Mouse (Mus musculus) liver, adult (tissue): Measurements from ENCODE around the gene Inhba.

Experiments
- GATA4 ChIP-seq: IDR thresholded peaks from 2 replicates; pipeline ENCODE4 v1.6.1; 2014; ENCODE audit warnings: mild to moderate bottlenecking, low read length; ENCODE audit not compliant: insufficient replicate concordance

Gene Inhba

DNA sequence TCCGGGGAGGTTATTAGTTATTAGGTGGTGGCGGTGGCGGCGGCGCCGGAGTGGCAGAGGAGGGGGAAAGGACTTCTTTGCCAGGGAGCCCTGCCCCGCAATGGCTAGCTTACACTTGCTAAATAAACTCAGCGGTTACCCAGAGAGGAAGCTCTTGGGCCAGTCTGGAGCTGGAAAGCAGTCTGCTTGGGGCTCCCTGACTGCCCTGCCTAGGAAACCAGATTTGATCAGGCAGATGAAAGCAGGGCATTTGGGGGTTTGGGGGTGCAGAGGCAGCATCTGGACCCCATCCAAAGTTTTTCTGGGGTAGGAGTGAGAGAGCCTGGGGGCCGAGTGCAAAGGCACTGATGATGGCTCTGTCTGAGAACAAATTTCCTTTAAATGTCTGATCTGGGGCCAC, 6.1 kb downstream of the Inhba start:
- TF ChIP-seq GATA4 = no peak

DNA sequence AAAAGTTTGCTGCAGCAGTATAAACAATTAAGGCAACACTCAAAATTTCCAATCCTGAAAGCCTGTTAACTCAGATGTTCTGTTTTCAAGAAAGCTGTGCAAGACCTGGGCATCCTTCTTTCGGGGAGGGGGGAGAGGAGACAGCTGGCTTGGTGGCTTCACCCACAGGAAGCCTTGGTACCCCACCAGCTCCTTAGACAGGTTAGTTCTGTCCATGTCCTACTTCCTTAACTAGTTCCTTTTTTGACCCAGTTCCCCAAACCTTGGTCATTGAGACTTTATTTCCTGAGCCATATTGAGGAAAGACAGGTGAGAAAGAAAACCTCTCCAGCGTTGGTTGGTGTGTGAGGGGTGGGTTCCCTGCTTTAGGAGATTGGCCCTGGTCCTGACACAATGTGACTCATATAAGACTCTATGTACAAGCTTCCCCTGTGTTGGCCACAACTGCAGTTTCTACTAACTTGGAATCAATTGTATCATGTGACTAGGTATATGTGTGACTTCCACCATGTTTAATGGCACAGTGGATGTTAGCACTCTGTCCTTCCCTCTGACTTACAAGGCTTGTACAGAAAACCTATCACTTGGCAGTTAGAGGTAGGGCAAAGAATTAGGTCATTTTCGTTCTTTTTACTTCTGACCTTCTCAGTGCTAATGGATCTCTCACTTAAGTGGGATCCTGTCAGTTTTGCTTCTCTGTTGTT, 7.3 kb downstream of the Inhba start:
- no peak for TF ChIP-seq GATA4

DNA sequence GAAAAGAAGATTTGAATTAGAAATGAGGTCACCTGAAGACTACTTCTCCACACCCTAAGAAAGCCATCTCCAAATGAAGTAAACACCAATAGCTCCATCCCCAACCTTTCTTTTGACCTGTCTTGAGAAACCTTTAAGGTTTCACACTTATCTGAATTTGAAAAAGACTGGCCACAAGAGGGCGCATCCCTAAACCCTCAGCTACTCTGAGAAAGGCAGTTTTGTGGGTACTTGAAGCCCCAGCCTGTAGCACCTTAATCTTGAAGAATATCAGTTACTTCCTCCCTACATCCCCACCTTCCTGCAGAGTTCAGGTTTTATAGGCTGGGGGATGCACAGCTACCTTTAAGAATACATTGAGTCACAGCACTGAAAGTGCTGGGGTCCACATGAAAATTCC, 9.0 kb downstream of the Inhba start:
- no peak for TF ChIP-seq GATA4

DNA sequence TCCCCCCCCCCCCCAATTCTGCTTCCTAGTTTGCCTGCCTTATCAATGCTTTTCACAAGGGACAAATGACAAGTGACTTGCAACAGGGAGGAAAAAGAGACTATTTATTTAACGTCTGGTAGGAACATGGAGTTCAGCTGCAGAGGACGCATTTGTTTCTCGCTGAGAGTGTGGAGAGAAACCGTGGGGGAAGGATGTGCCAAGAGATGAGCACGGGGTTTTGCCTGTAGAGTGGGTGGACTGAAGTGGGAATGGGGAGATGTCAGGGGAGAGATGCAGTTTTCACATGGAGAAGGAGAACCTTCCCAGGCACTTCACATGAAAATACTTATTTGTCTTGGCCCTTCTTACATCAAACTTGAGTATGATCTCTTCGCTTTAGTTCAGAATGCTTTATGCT, 9.5 kb downstream of the Inhba start:
- no peak for TF ChIP-seq GATA4

DNA sequence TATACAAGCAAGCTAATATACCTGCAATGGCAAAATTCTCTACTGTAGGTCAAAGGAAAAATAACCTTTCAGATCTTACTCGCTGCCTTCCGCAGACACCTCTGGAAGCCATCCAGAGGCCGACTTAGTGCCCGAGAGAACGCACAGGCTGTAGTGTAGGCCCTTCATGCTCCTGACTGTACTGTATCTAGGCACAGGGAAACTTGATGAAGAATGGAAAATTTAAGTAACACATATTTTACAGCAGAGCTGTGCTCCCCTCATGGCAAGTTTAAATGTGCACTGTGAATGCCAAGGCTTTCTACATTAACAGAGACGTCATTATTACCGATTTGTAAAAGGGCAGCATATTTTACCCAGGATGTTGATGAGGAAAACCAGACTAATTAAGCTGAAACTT, 10.2 kb downstream of the Inhba start:
- TF ChIP-seq GATA4 = no peak

DNA sequence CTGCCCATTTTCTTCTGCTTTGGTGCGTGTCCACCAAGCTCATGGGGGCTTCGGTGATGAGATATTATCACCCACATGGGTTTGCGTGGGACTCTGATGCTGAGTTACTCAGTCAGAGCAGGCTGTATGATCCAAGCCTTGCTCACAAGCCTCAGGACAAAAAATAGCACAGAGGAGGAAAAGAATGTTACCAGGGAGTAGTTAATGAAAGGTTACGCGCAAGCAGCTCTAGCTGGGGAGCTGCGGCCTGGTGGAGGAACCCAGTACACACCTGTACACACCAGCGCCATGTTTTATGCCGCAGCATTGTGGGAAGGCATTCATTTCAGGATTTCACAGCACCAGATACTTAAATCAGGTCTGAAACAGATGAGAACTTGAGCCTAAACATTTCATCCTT, 10.9 kb downstream of the Inhba start:
- no peak for TF ChIP-seq GATA4

DNA sequence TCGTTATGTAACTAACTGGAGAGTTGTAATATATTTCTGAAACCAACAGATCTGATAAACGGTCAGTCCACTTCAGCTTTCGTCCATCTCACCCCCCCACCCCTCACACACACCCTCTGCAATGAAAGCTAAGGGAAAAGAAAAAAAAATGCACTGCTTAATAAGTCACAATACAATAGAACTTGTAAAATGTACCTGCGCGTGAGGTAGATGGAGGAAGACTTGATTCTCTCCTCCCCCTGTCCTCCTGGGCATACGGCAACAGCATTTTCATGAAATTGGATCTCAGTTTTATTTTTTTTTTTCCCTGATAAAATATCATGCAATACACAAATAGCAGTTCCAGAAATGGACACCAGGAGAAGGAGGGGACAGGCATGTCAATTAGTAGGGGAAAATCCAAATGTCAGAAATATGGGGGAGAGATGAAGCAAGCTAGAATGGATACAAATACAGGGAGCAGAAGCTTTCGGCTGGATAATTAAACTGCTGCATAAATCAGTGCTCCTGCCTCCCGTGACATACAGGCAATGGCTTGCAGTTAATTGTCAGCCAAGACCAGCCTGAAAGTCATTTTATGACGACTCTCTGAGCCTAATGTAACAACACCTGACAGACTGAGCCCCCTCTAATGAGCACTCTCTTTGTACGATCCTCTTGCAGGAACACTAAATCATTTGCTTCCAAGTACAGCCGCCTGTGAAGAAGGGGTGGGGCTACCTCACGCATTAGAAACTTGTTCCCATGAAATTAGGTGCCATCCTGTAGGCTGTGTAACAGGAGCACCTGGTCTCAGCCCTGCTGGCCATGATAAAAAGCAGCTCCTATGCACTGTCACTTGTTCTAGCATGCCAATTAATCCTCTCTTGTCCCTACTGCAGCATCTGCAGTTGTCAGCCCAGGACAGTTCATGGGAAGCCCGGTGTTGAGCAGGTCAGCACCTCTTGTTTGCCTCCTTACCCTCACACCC, 11.7 kb downstream of the Inhba start:
- no peak for TF ChIP-seq GATA4

DNA sequence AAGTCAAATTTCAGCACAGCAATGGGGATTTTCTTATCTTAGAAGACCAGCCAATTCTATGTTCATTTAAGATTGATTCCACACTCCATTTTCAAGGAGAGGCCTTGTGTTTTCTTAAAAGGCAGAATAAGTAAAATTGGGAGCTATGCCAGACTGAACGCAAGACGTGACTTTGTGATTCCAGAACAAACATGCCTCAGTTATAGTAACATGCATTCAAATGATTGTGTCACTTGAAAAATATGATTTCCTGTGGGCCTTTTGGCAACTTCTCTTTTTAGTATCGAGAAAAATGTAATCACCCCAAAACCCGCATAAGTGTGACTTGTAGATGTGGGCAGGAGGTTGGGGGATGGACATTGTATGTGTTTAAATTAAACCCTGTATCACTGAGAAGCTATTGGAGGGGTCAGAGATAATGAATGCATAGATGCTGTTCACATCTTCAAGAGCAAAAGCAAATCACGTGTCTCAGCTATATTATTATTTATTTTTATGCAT, 19.0 kb downstream of the Inhba start:
- TF ChIP-seq GATA4 = no peak

DNA sequence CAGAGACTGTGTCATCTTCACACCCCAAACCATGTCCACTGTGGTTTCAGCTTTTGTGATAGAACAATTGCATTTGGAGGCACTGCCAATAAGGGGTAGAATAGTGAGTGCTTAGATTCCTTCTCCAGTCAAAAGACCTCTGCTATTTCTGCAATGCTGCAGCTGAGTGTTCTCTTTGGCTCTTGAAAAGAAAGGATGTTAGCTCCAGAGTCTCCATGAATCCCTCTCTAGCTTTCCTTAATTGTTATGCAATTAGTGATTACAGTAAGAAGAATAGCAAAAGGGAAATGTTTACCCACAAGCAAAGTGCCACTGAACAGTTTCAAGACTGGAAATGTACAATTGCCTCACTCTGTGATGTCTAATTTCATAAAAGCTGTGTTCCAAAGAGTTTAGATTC, 20.8 kb downstream of the Inhba start:
- TF ChIP-seq GATA4 = no peak

DNA sequence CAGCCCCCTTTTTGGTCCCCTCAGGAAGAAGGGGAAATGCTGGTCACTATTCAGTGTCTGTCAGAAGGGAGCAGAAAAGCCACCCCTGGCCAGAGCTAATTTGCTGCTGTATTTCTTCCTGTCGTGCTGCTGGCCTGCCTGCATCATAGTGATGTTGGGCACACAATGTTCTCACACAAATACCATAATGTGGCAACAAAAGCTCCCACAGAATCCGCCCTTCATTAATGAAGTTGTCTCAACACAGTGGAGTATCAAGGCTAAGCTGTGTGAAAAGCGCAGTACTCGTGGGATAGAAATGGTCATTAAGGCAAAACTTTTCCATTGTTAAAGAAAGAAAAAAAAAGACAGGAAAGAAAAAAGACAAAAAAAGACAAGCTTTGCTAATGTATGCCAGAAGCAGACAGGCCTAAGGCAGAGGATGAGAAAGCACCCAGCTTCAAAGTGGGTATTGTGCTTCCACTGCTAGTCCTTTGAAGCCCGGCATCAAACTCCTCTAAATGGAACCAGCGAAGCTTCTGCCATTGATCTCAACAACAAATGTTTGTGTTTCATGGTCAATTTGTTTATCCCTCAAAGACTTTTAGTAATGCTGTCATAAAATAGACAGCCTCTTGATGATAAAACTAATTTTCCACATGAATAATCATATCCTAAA, 21.4 kb downstream of the Inhba start:
- no peak for TF ChIP-seq GATA4

DNA sequence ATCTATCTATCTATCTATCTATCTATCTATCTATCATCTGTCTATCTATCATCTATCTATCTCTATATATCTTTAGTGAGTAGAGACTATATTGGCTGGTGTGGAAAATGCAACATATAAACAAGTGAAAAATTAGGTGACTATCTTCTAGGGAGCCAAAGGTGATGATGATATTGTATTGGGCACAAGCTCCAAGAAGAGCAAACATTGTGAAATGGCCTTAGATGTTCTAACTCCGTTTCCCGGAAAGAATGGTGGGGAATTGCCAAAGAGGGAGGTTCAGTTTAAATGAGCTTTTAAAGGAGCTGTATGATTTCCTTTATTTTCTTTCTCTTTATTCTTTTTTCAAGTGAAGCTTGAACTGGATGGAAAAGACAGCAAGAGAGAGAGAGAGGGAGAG, 57.4 kb downstream of the Inhba start:
- no peak; the same call in 1 of the 2 replicates for TF ChIP-seq GATA4

DNA sequence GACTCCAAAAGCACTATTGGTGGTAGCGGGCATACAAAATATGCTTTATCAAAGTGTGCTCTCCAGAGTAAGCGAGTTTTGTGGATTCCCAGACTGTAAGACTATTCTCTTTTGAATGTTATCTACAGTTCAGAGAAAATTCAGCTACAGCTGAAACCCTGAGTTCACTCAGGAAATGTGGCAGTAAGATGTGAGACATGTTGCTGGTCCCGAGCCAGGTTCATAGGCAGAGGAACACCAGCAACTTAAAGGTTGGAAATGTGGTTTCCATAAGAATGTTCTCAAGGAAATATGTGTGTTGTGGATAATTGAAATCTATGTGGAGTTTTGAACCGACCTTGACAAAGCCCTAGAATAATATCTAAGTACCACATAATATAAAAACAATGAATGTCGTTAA, 65.6 kb downstream of the Inhba start:
- TF ChIP-seq GATA4 = no peak

DNA sequence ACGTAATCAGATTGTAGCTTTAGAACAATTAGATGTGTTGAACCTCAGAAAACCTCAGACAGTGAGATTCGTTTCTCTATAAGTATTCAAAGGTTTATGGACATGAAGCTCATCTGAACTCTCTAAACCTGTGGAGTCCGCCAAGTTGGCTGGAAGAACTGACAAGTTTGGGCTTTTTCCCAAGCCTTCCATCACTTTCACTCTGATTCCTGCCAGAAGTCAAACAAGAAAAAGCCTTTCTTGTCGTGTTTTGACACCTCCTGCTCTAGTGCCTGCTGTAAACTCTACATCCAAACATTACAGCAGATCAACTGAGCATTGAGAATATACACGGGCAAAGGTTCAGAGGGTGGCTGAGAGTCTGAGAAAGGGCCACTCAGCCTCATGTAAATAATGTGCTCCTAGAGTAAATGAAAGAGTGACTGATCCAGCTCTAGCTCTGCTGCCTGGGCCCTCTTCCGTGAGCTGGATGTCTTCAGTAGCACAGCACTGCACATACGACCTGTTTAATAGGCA, 66.6 kb downstream of the Inhba start:
- no peak for TF ChIP-seq GATA4

DNA sequence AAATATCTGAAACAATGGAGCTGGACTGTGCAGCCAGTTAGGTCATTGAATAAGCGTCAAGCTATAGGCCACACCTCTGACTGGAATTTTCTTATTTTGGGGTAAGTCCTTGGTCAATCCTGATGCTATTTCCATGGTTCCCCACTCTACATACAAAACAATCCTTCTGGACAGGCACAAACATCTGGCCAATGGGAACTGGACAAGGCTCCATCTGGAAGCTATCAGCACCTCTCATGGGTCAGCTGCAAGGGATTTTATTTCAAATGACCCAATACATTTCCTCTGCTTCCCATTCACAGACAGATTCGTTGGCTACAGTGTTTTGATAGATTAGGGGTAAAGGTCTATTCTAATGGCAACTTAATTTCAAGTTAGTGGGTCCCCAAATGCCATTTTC, 68.6 kb downstream of the Inhba start:
- TF ChIP-seq GATA4 = no peak
